Mouse (Mus musculus) layer of hippocampus, adult 8-10 months (tissue): ENCODE measurements at regions not wholly inside any gene's neighbourhood (a gene's known extent, or its start where the extent isn't known, plus 50 kb on each side); places are given as distances from the start of the nearest gene placed in this dataset.
A peak's percentile ranks its signal among the peaks of the same experiment; 100 is the strongest.
"Not testable (repeated sequence)": the region's sequence is repeated elsewhere in the genome, so short reads cannot be mapped to it uniquely, and the experiment has no call there.

Source experiments
- DNase-seq, 2 experiments: peaks; one replicate each; pipeline ENCODE4 v3.0.0; 2022; ENCODE audit warnings: low spot score in 2 of 2

DNA sequence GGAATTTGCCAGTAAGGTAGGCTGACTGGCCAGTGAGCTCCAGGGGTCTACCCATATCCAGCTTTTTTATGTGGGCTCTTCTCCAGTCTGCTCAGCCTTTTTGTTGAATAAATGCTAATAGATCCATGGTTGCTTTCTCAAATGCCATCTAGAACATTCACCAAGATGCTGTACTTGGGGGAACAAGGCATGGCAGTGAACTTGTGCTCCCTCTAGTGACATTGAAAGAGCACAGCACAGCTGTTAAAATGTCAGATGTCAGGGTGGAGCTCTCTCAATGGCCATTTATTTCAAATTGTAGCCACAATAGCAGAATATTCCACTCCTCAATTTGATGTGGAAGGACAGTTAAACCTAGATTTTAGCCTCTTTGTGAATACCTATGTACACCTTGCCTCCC is 86.3 kb downstream of the Kcnk1 start:
- DNase-seq = no peak

DNA sequence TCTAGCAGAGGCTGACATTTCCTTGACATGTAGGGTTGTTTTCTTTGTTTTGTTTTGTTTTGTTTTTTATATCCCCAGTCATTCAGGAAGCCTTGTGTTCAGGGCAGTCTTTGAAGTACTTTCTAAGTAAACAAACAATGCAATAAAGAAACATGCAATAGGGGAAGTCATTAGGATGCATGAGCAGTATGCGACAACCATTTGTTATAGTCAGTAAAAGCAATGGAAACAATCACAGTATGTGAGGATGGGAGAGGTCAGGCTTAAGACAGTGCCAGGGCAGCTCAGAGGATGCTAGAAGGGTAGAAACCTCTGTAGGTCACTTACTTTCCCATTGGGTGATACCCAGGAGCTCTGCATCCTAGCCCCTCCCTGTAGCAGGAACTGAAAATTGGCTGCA is 87.9 kb downstream of the Kcnk1 start:
- no peak for DNase-seq

GRCm38 (mm10) chr8:126090772-126091171 is 95.8 kb downstream of the Kcnk1 start:
- DNase-seq = no peak

DNA sequence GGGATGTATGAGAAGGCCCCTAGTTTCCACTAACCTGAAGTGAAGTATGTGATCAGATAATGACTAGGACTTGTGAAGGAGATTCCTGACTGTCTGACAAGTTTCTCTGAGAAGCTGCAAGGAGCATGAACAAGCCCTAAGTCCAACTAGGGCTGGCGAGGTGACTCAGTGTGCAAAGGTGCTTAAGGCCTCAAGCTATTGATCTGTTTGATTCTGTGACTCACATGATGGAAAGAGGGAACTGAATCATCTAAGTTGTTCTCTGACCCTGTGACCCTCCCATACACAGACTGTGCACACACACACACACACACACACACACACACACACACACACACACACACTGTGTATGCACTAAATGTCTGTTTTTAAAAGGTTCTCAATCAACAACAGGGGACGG is 99.0 kb downstream of the Kcnk1 start:
- no peak for DNase-seq

DNA sequence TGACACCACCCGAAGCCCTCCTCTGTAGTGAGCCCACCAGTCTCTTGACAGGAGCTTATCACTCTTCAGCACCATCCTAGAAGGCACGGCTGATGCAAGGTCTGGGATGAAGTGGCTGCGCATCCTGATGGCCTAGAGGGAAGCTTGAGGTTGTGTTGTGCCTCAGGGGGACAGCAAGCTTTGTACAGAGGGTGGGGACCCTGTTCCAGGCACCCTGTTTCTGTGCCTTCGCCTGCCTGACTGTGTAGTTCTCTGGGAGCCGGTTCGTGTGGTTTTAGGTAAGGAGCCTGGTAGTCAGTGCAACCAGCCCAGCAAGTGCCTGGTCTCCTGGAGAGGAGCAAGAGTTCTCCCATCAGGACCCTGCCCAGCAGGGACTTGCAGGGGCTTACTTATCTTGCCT is 101.1 kb downstream of the Kcnk1 start:
- no peak for DNase-seq

DNA sequence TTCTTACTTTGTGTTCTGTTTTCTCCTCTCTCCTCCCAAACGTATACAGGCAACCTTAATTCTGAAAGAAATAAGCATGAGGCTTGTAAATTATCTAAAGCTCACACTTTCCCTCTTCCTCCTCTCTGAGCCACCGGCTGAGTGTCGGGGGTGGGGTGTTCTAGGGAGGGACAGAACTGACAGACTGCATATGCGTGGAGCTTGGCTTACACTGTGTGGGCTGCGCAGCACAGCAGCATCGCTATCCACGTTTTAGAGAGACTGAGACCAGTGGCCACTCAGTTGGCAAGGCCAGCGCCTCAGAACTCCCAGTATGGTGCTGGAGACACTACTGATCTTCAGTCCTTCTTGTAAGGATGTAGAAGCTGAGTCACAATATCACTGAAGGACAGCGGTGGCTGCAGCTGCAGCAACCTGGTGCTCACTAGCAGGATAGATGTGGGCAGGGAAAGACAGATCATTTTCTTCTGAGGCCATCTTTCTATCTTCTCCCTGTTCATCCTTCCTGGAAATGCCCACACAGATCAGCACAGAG is 101.7 kb downstream of the Kcnk1 start:
- no peak for DNase-seq

GRCm38 (mm10) chr8:126098886-126099285 is 103.9 kb downstream of the Kcnk1 start:
- no peak for DNase-seq

DNA sequence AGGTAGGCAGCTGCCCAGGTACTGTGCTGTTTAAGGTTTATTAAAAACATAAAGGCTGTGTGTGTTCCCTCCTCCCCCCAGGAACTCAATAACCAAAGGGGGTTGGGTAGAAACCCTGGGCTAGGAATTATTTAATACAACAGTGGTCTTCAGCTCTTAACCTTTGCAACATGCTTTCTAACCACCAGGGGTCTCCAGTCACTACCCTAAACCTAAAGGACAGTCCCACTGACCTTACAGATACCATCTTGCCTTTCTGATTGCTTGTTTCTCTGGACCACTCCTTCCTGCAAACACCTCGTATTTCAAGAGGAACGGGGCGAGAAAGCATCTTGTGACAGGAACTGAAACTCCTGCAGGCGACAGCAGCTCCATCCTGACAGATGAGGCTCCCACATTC is 104.9 kb downstream of the Kcnk1 start:
- DNase-seq = no peak

GRCm38 (mm10) chr8:126105043-126105442 is 110.1 kb downstream of the Kcnk1 start:
- DNase-seq = no peak

DNA sequence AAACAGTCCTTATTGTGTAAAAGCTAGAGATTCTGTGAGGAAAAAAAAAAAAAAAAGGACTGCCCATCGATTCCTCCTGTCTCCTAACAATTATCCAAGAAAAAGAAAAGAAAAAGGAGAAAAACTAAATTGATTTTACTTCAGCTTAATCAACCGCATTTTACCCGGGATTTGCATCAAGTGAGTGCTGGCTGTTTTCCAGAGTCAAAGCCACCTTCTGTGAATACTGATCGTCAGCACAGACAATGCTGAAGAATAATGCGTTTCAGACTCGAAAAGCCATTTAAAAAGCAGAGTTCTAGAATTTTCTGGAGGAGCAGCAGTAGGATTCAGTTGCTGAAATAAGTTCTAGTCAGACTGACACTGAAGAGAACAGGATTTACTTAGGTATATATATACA is 131.1 kb downstream of the Kcnk1 start:
- DNase-seq = no peak

DNA sequence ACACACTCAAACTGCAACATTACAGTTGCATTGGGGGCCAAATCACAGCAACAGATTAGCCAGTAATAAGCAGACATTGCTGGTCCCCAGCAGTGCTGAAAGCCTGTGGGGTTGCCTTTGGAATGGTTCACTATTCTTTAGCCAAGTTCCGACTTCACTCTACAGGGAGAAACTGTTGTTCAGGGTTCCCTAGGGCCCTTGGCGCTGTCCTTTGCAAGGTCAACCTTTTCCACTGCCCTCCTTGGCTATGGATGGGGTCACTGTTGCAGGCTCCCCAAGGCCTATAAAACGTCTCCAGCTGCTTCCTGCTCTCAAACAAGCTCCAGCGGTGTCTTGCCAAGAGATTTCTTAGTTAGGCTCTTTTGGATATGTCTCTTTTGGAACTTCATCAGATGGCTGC is 137.1 kb downstream of the Kcnk1 start:
- DNase-seq = no peak

GRCm38 (mm10) chr8:126132918-126133317 is 137.9 kb downstream of the Kcnk1 start:
- not testable (repeated sequence) for DNase-seq

GRCm38 (mm10) chr8:126135100-126135499 is 140.1 kb downstream of the Kcnk1 start:
- DNase-seq = no peak

GRCm38 (mm10) chr8:126135573-126135972 is 140.6 kb downstream of the Kcnk1 start:
- DNase-seq = no peak

DNA sequence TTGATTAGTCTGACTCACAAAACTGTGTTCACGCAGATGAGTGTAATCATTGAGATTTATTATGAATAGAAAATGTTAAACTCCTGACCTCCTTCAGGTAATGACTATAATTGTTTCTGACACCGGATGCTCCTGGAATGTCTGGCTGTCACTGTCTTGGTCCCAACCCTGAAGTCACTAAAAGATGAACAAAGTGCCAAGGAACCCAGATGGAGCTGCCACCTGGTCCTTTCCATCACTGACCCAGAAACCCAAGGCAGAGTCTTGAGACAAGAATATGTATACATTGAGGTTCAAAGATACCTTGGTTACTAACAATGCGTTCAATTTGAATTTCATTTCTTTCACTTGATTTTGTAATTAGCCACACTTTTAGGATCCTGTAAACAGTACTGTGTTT is 142.0 kb downstream of the Kcnk1 start:
- no peak for DNase-seq

DNA sequence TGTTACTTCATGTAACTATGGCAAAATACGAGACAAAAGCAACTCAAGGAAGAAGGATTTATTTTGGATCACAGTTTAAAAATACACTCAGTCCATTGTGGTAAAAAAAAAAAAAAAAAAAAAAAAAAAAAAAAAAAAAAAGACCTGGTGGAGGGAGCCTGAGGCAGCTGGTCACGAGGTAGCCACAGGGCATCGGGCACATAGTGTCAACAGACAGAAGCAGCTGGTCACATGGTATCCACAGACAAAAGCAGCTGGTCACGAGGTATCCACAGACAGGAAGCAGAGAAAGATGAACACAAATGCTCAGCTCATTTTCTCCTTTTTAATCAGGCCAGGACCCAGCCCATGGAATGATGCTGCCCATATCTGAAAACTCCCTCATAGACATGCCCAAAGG is 142.5 kb downstream of the Kcnk1 start:
- DNase-seq = no peak

DNA sequence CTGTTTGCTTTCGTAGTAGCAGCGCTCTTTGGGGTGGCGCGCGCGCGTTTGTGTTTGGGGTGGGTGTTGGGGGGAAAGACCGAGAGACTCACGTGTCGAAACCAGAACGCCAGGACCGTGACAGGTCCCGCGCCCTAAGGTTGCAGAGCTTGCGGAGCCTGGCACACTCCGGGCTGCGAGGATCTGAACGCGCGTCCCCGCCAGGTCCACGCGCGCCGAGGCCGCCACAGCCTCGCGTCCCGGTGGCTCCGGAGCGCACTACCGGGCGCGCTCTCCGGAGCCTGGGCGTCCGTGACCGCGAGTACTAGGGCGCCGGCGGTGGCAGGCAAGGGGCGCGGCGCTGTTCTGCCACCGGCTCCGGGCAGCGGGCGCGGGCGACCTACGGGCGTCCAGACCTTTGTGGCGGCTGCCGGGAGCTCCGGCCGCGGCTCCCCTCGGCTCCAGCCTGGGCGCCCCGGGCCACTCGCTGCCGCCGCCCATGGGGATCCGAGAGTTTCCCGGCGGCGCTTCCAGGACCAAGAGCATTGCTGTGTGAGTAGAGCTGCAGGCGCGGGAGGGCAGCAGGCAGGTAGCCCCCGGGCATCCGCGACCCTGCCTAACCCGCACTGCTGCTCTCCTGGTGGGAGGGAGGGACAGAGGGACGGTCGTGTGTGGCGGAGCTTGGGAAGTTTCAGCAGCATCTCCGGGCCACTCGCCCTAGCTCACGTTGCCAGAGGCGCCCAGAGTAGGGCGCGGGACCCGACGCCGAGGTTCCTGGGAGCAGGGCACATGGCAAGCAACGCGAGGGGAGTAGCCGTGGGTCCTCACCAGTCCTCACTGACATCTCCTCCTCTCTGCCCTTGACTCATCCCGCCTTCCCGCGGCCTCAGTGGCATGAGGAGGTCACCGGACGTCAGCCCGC is 143.9 kb downstream of the Kcnk1 start:
- peak in 1 of 2 experiments; percentile 14 for DNase-seq

GRCm38 (mm10) chr8:126139546-126139870 is 144.5 kb downstream of the Kcnk1 start:
- no peak for DNase-seq

DNA sequence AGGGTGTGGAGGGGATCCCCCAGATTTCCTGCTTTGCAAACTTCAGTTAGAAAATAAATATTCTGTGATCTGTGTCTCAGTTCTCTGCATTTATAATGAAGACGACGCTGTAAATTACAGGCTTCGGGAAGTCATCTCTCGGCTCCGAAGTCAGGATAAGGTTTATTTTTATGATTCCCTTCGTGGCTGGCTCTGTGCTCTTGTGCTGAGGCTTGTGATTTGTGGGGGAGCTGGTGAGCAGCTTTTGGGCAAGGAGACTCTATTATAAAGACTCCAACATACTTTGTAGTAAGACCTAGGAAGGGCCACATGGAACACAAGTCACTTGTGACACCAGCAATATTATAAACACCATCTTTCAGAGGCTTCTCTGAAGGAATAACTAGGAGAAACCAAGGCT is 146.0 kb downstream of the Kcnk1 start:
- no peak for DNase-seq

DNA sequence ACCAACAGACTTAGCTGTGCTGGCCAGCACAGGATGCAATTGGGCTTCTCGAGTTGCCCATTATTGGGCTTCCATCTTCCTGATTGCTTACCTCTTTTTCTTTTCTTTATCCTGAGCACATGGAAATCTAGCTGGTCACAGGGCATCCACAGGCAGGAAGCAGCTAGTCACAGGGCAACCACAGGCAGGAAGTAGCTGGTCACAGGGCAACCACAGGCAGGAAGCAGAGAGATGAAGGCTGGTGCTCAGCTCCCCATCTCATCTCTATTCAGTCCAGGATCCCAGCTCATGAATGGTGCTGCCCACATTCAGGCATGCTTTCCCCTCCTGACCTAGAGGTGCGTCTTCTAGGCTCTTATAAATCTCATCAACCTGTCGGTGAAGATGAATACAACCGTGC is 146.8 kb upstream of the Slc35f3 start:
- no peak for DNase-seq

- DNase-seq = no peak
Measured at GRCm38 (mm10) chr8:126153955-126154354, 144.4 kb upstream of the Slc35f3 start.

GRCm38 (mm10) chr8:126157452-126158185 is 140.7 kb upstream of the Slc35f3 start:
- no peak for DNase-seq

DNA sequence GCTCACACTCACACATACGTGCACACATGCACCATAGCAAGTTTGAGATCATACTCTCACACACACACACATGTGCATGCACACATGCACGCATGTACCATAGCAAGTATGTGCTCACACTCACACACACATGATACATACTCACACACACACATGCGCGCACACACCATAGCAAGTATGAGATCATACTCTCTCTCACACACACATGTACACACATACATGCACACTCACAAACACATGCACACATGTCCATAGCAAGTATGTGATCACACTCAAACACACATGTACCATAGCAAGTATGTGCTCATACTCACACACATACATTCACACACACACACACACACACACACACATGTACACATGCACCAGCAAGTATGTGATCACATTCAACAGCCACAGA is 138.9 kb upstream of the Slc35f3 start:
- no peak for DNase-seq
